Mouse (Mus musculus): ENCODE data around the gene Mycbpap.

Mycbpap gene

GRCm38 (mm10) chr11:94480382-94480781, 41.2 kb downstream of the Mycbpap start:
- DNase-seq (ENCODE audit: low read depth) = no peak

- no peak for DNase-seq (ENCODE audit: low read depth)
These were observed 43.9 kb downstream of the Mycbpap start for GRCm38 (mm10) chr11:94477651-94478050.

GRCm38 (mm10) chr11:94475722-94476121, 45.8 kb downstream of the Mycbpap start:
- peak; percentile 27 for DNase-seq (ENCODE audit: low read depth)

GRCm38 (mm10) chr11:94474544-94474910, 47.0 kb downstream of the Mycbpap start:
- no peak for DNase-seq (ENCODE audit: low read depth)

GRCm38 (mm10) chr11:94473707-94474543, 47.6 kb downstream of the Mycbpap start, which contains the start of gene Cacna1g:
TSS of gene Cacna1g (minus strand) at chr11:94474198.
- peak; percentile 84 for DNase-seq (ENCODE audit: low read depth)

- DNase-seq (ENCODE audit: low read depth) = no peak
These were observed 48.4 kb downstream of the Mycbpap start for GRCm38 (mm10) chr11:94472916-94473706.

GRCm38 (mm10) chr11:94472585-94472915, 49.0 kb downstream of the Mycbpap start:
- DNase-seq (ENCODE audit: low read depth) = peak; percentile 64

- peak; percentile 36 for DNase-seq (ENCODE audit: low read depth)
These were observed 49.6 kb downstream of the Mycbpap start for GRCm38 (mm10) chr11:94471740-94472584.

- DNase-seq (ENCODE audit: low read depth) = no peak
These were observed 51.2 kb downstream of the Mycbpap start for GRCm38 (mm10) chr11:94470391-94470790.

GRCm38 (mm10) chr11:94469136-94470064, 52.1 kb downstream of the Mycbpap start:
- peak; percentile 41 for DNase-seq (ENCODE audit: low read depth)

GRCm38 (mm10) chr11:94468582-94469064, 52.9 kb downstream of the Mycbpap start:
- peak; percentile 37 for DNase-seq (ENCODE audit: low read depth)

GRCm38 (mm10) chr11:94466333-94466855, 55.1 kb downstream of the Mycbpap start:
- DNase-seq (ENCODE audit: low read depth) = no peak

GRCm38 (mm10) chr11:94464170-94464569, 57.4 kb downstream of the Mycbpap start:
- no peak for DNase-seq (ENCODE audit: low read depth)

GRCm38 (mm10) chr11:94461856-94462255, 59.7 kb downstream of the Mycbpap start:
- no peak for DNase-seq (ENCODE audit: low read depth)

GRCm38 (mm10) chr11:94457001-94457400, 64.5 kb downstream of the Mycbpap start:
- no peak for DNase-seq (ENCODE audit: low read depth)

- DNase-seq (ENCODE audit: low read depth) = no peak
These were observed 65.2 kb downstream of the Mycbpap start for GRCm38 (mm10) chr11:94456347-94456746.

GRCm38 (mm10) chr11:94455161-94455820, 66.3 kb downstream of the Mycbpap start:
- DNase-seq (ENCODE audit: low read depth) = no peak

- DNase-seq (ENCODE audit: low read depth) = no peak
These were observed 66.8 kb downstream of the Mycbpap start for GRCm38 (mm10) chr11:94454756-94455155.

All from induced T-regulatory cell, adult 2 months (primary cell).